Mouse (Mus musculus) left cerebral cortex, postnatal 4 days (tissue): ENCODE results near the gene Nt5e. TPM values are rescaled to one million over a fixed set of nuclear protein-coding genes. Genes with fewer than 3 reads are reported as not detected.
A peak's percentile ranks its signal among the peaks of the same experiment; 100 is the strongest.

Experiments
- DNase-seq: peaks from one replicate; pipeline ENCODE4 v3.0.0-alpha.2; 2022
- intact Hi-C: fragments of 180-260 bp; cut with DNase I; formaldehyde crosslinking; loops from one replicate; pipeline ENCODE4 v1.15.1; 2025
- total RNA-seq, 2 experiments: library from RNA; stranded (reverse); gene quantifications; 2 replicates each; pipeline ENCODE4 v1.2.3; 2021

Gene Nt5e
- total RNA-seq, 2 experiments from 2014 or later: 2.9 to 3.4 TPM

GRCm38 (mm10) chr9:88342701-88343100 is 15.7 kb downstream of the Nt5e start:
- intact Hi-C loops: no loop called here
- DNase-seq: no peak

GRCm38 (mm10) chr9:88344424-88344823 is 17.4 kb downstream of the Nt5e start:
- DNase-seq: no peak
- intact Hi-C loops: no loop called here

GRCm38 (mm10) chr9:88346857-88347256 is 19.9 kb downstream of the Nt5e start:
- intact Hi-C loops: no loop called here

GRCm38 (mm10) chr9:88348623-88349022 is 21.6 kb downstream of the Nt5e start:
- DNase-seq: no peak
- intact Hi-C loops: no loop called here

More at GRCm38 (mm10) chr9:88346857-88347256, 19.9 kb downstream of the Nt5e start:
- DNase-seq: no peak

GRCm38 (mm10) chr9:88350317-88350716 is 23.3 kb downstream of the Nt5e start:
- DNase-seq: no peak
- intact Hi-C loops: no loop called here

- intact Hi-C loops: no loop called here
- DNase-seq: no peak
These were observed 24.2 kb downstream of the Nt5e start for GRCm38 (mm10) chr9:88351163-88351562.

GRCm38 (mm10) chr9:88352741-88353140 is 25.7 kb downstream of the Nt5e start:
- intact Hi-C loops: no loop called here
- no peak for DNase-seq

GRCm38 (mm10) chr9:88353459-88353858 is 26.5 kb downstream of the Nt5e start:
- no peak for DNase-seq
- intact Hi-C loops: no loop called here

- intact Hi-C loops: no loop called here
- DNase-seq: no peak
These were observed 30.2 kb downstream of the Nt5e start for GRCm38 (mm10) chr9:88357173-88357572.

GRCm38 (mm10) chr9:88359140-88359539 is 32.1 kb downstream of the Nt5e start:
- intact Hi-C loops: no loop called here
- no peak for DNase-seq

GRCm38 (mm10) chr9:88361211-88361909 is 34.4 kb downstream of the Nt5e start:
- intact Hi-C loops: loop anchor here (5.0 kb wide), 1 partner anchor 119 kb away; no protein-coding TSS in a partner anchor
- no peak for DNase-seq

- intact Hi-C loops: loop anchor here (5.0 kb wide), 1 partner anchor 120 kb away; no protein-coding TSS in a partner anchor
- peak; percentile 42 for DNase-seq
These were observed 35.3 kb downstream of the Nt5e start for GRCm38 (mm10) chr9:88362055-88362850.

- intact Hi-C loops: loop anchor here (5.0 kb wide), 1 partner anchor 121 kb away; no protein-coding TSS in a partner anchor
- DNase-seq: peak; percentile 71
These were observed 36.1 kb downstream of the Nt5e start for GRCm38 (mm10) chr9:88363102-88363501.

GRCm38 (mm10) chr9:88366308-88366707 is 39.3 kb downstream of the Nt5e start:
- intact Hi-C loops: no loop called here
- no peak for DNase-seq

GRCm38 (mm10) chr9:88366819-88367218 is 39.8 kb downstream of the Nt5e start:
- intact Hi-C loops: no loop called here
- no peak for DNase-seq

- intact Hi-C loops: no loop called here
- DNase-seq: no peak
These were observed 40.3 kb downstream of the Nt5e start for GRCm38 (mm10) chr9:88367322-88367721.

- intact Hi-C loops: no loop called here
- DNase-seq: no peak
These were observed 40.8 kb downstream of the Nt5e start for GRCm38 (mm10) chr9:88367751-88368150.

GRCm38 (mm10) chr9:88368476-88368875 is 41.5 kb downstream of the Nt5e start:
- intact Hi-C loops: no loop called here
- no peak for DNase-seq

- intact Hi-C loops: no loop called here
These were observed 42.7 kb downstream of the Nt5e start for GRCm38 (mm10) chr9:88369666-88370065.

GRCm38 (mm10) chr9:88371201-88371600 is 44.2 kb downstream of the Nt5e start:
- intact Hi-C loops: no loop called here
- DNase-seq: no peak

More at GRCm38 (mm10) chr9:88369666-88370065, 42.7 kb downstream of the Nt5e start:
- peak; percentile 35 for DNase-seq

GRCm38 (mm10) chr9:88373001-88373400 is 46.0 kb downstream of the Nt5e start:
- intact Hi-C loops: no loop called here
- no peak for DNase-seq

- intact Hi-C loops: no loop called here
- DNase-seq: no peak
These were observed 50.5 kb downstream of the Nt5e start for GRCm38 (mm10) chr9:88377483-88377882.
